Mouse (Mus musculus): ENCODE measurements around the gene Lsmem1. TPM values are rescaled to one million over a fixed set of nuclear protein-coding genes. Genes with fewer than 3 reads are reported as not detected.

The Lsmem1 gene
- total and polyA plus RNA-seq, 3 experiments = not detected

GRCm38 (mm10) chr12:40239161-40239560, 39.9 kb upstream of the Lsmem1 start:
- Histone ChIP-seq H3K27ac (ENCODE audit: insufficient read depth, low read depth) (no peak overlapping the region), H3K36me3 (replicated peaks in 1 of 2; ENCODE audit: control insufficient read depth in 1 of 2, insufficient read depth in 1 of 2, low read length in 1 of 2) (no peaks in the 10 kb centered on the region), H3K9me3 (replicated peaks; ENCODE audit: low read length) (no peaks in the 10 kb centered on the region), H3K4me2 (ENCODE audit: insufficient read depth, low read depth, poor library complexity, severe bottlenecking) (no peak overlapping the region), H3K9ac (ENCODE audit: insufficient read depth, low read depth) (no peak overlapping the region), H3K79me2 (replicated peaks; ENCODE audit: control insufficient read depth, extremely low read depth, insufficient read depth, poor library complexity, severe bottlenecking) (no peaks in the 10 kb centered on the region), H3K27me3 (replicated peaks) (no peaks in the 10 kb centered on the region), H3K4me3 (replicated peaks in 1 of 3; ENCODE audit: low read depth in 2 of 3, low read length in 2 of 3, poor library complexity in 1 of 3) (no peak overlapping the region), H3K4me1 (ENCODE audit: control insufficient read depth in 1 of 2, insufficient read depth in 2 of 2) (no peaks in the 10 kb centered on the region)
- no peak for DNase-seq (ENCODE audit: extremely low read depth)
- TF ChIP-seq ZMIZ1 (IDR thresholded peaks at IDR 0.05; ENCODE audit: low read depth, low read length) = no peak
- no peak for TF ChIP-seq KAT2A (IDR thresholded peaks at IDR 0.05; ENCODE audit: insufficient replicate concordance, low read length)
- no peak for TF ChIP-seq NELFE (IDR thresholded peaks at IDR 0.05; ENCODE audit: low read depth, low read length)
- no peak for TF ChIP-seq EP300 (IDR thresholded peaks at IDR 0.05; ENCODE audit: low read length)
- no peak for TF ChIP-seq ZKSCAN1 (IDR thresholded peaks at IDR 0.05; ENCODE audit: borderline replicate concordance, low read depth, low read length)
- TF ChIP-seq GABPA (IDR thresholded peaks at IDR 0.05; ENCODE audit: insufficient replicate concordance, low read depth, low read length) = no peak
- in situ Hi-C loops (cut with MboI; ENCODE audit: low pct_ligation_motif_present, low pct_unique_long_range_greater_than_20kb, low sequenced_read_pairs) = no loop called here
- dilution Hi-C loops (cut with MboI; ENCODE audit: extremely low pct_ligation_motif_present, extremely low pct_unique_long_range_greater_than_20kb, low sequenced_read_pairs) = no loop called here

- Histone ChIP-seq H3K27me3 (replicated peaks) (no peaks in the 10 kb centered on the region), H3K4me3 (replicated peaks in 1 of 3; ENCODE audit: low read depth in 2 of 3, low read length in 2 of 3, poor library complexity in 1 of 3) (no peak overlapping the region)
- DNase-seq (ENCODE audit: extremely low read depth) = no peak
These were observed 32.9 kb upstream of the Lsmem1 start for GRCm38 (mm10) chr12:40232231-40232630.

GRCm38 (mm10) chr12:40231632-40232031, 32.3 kb upstream of the Lsmem1 start:
- Histone ChIP-seq H3K36me3 (replicated peaks in 1 of 2; ENCODE audit: control insufficient read depth in 1 of 2, insufficient read depth in 1 of 2, low read length in 1 of 2) (no peaks in the 10 kb centered on the region), H3K27me3 (replicated peaks) (no peaks in the 10 kb centered on the region), H3K4me1 (ENCODE audit: control insufficient read depth in 1 of 2, insufficient read depth in 2 of 2) (peaks cover 0 to 10% of the 10 kb centered on the region in 2 experiments; a peak in 2 of 4 replicates), H3K4me3 (replicated peaks in 1 of 3; ENCODE audit: low read depth in 2 of 3, low read length in 2 of 3, poor library complexity in 1 of 3) (no peak overlapping the region), H3K4me2 (ENCODE audit: insufficient read depth, low read depth, poor library complexity, severe bottlenecking) (no peak overlapping the region), H3K27ac (ENCODE audit: insufficient read depth, low read depth) (no peak overlapping the region), H3K9me3 (replicated peaks; ENCODE audit: low read length) (no peaks in the 10 kb centered on the region), H3K9ac (ENCODE audit: insufficient read depth, low read depth) (no peak overlapping the region), H3K79me2 (replicated peaks; ENCODE audit: control insufficient read depth, extremely low read depth, insufficient read depth, poor library complexity, severe bottlenecking) (no peaks in the 10 kb centered on the region)
- in situ Hi-C loops (cut with MboI; ENCODE audit: low pct_ligation_motif_present, low pct_unique_long_range_greater_than_20kb, low sequenced_read_pairs) (no loop called here), dilution Hi-C loops (cut with MboI; ENCODE audit: extremely low pct_ligation_motif_present, extremely low pct_unique_long_range_greater_than_20kb, low sequenced_read_pairs) (no loop called here)
- DNase-seq (ENCODE audit: extremely low read depth) = no peak
- TF ChIP-seq IRF4 (IDR thresholded peaks at IDR 0.05; ENCODE audit: low read depth, low read length) (no peak), NELFE (IDR thresholded peaks at IDR 0.05; ENCODE audit: low read depth, low read length) (no peak), ZC3H11A (IDR thresholded peaks at IDR 0.05; ENCODE audit: low read depth, low read length) (no peak), HCFC1 (IDR thresholded peaks at IDR 0.05; ENCODE audit: low read depth, low read length) (no peak), POLR2AphosphoS2 (IDR thresholded peaks at IDR 0.05; ENCODE audit: low read depth, low read length) (no peak), TBP (conservative IDR thresholded peaks at IDR 0.05; ENCODE audit: low read depth, low read length) (no peak), MAX (IDR thresholded peaks at IDR 0.05; ENCODE audit: low read length) (no peak), USF1 (IDR thresholded peaks at IDR 0.05; ENCODE audit: low read depth, low read length) (no peak), MYC (IDR thresholded peaks at IDR 0.05; ENCODE audit: low read depth, low read length) (no peak)

More at GRCm38 (mm10) chr12:40232231-40232630, 32.9 kb upstream of the Lsmem1 start:
- H3K79me2 ChIP-seq (replicated peaks; ENCODE audit: control insufficient read depth, extremely low read depth, insufficient read depth, poor library complexity, severe bottlenecking) = no peaks in the 10 kb centered on the region
- H3K9ac ChIP-seq (ENCODE audit: insufficient read depth, low read depth) = no peak overlapping the region
- no peak overlapping the region for H3K4me2 ChIP-seq (ENCODE audit: insufficient read depth, low read depth, poor library complexity, severe bottlenecking)
- H3K9me3 ChIP-seq (replicated peaks; ENCODE audit: low read length) = no peaks in the 10 kb centered on the region
- no peaks in the 10 kb centered on the region for H3K36me3 ChIP-seq (replicated peaks in 1 of 2; ENCODE audit: control insufficient read depth in 1 of 2, insufficient read depth in 1 of 2, low read length in 1 of 2)
- no peak for TF ChIP-seq ELF1 (IDR thresholded peaks at IDR 0.05; ENCODE audit: low read depth, low read length)
- TF ChIP-seq MXI1 (IDR thresholded peaks at IDR 0.05; ENCODE audit: low read depth, low read length) = no peak
- no peak for TF ChIP-seq POLR2A (IDR thresholded peaks at IDR 0.05; ENCODE audit: low read depth, low read length)
- TF ChIP-seq GABPA (IDR thresholded peaks at IDR 0.05; ENCODE audit: insufficient replicate concordance, low read depth, low read length) = no peak
- TF ChIP-seq ETS1 (conservative IDR thresholded peaks at IDR 0.05; ENCODE audit: low read depth, low read length) = no peak
- no peak for TF ChIP-seq MAFK (IDR thresholded peaks at IDR 0.05; ENCODE audit: insufficient replicate concordance, low read length)
- no peak for TF ChIP-seq MEF2A (IDR thresholded peaks at IDR 0.05; ENCODE audit: borderline replicate concordance, low read depth, low read length)
- in situ Hi-C loops (cut with MboI; ENCODE audit: low pct_ligation_motif_present, low pct_unique_long_range_greater_than_20kb, low sequenced_read_pairs) (no loop called here), dilution Hi-C loops (cut with MboI; ENCODE audit: extremely low pct_ligation_motif_present, extremely low pct_unique_long_range_greater_than_20kb, low sequenced_read_pairs) (no loop called here)
- H3K27ac ChIP-seq (ENCODE audit: insufficient read depth, low read depth) = no peak overlapping the region
- peaks cover 0 to 10% of the 10 kb centered on the region in 2 experiments; a peak in 2 of 4 replicates for H3K4me1 ChIP-seq (ENCODE audit: control insufficient read depth in 1 of 2, insufficient read depth in 2 of 2)
